Mouse (Mus musculus) kidney, postnatal 0 days (tissue): ENCODE results near the gene Phactr2. TPM values are rescaled to one million over a fixed set of nuclear protein-coding genes. Genes with fewer than 3 reads are reported as not detected.
"Not testable (repeated sequence)": the region's sequence is repeated elsewhere in the genome, so short reads cannot be mapped to it uniquely, and the experiment has no call there.

Source experiments
- ATAC-seq: fragments of 200-750 bp; cut with Nextera tagmentation; replicated peaks from 2 replicates; pipeline ENCODE4 v1.8.0; 2017; ENCODE audit warnings: low read depth, moderate number of reproducible peaks, moderate TSS enrichment, moderate library complexity; ENCODE audit not compliant: low FRiP score
- DNase-seq: peaks from one replicate; pipeline ENCODE4 v3.0.0-alpha.2; 2016; ENCODE audit warnings: low spot score
- H3K27ac ChIP-seq: fragments of 300-500 bp; sonication (generic); 2 replicates; pipeline ENCODE4 v1.5.1; 2014; ENCODE audit warnings: mild to moderate bottlenecking
- H3K27me3 ChIP-seq: fragments of 300-500 bp; sonication (generic); 2 replicates; pipeline ENCODE4 v1.6.1; 2014; ENCODE audit warnings: low read length, mixed read lengths; ENCODE audit not compliant: insufficient read depth
- H3K36me3 ChIP-seq: fragments of 300-500 bp; sonication (generic); 2 replicates; pipeline ENCODE4 v1.6.1; 2014; ENCODE audit warnings: low read length, mixed read lengths; ENCODE audit not compliant: insufficient read depth
- H3K4me1 ChIP-seq: fragments of 300-500 bp; sonication (generic); replicated peaks from 2 replicates; pipeline ENCODE4 v1.6.1; 2014; ENCODE audit warnings: antibody characterized with exemption, low read length, mixed read lengths; ENCODE audit not compliant: insufficient read depth
- H3K4me2 ChIP-seq: fragments of 300-500 bp; sonication (generic); 2 replicates; pipeline ENCODE4 v1.6.1; 2014; ENCODE audit warnings: mild to moderate bottlenecking, low read length, moderate library complexity, mixed read lengths
- H3K4me3 ChIP-seq: fragments of 300-500 bp; sonication (generic); replicated peaks from 2 replicates; pipeline ENCODE4 v1.5.1; 2014; ENCODE audit warnings: low read depth, low read length
- H3K9ac ChIP-seq: fragments of 300-500 bp; sonication (generic); 2 replicates; pipeline ENCODE4 v1.6.1; 2014; ENCODE audit warnings: low read depth, low read length
- H3K9me3 ChIP-seq: fragments of 300-500 bp; sonication (generic); replicated peaks from 2 replicates; pipeline ENCODE4 v1.6.1; 2016; ENCODE audit warnings: low read length, inconsistent platforms, mixed read lengths
- CTCF ChIP-seq: IDR thresholded peaks from 2 replicates; pipeline ENCODE4 v1.5.1; 2016; ENCODE audit warnings: antibody characterized with exemption, low read depth, mild to moderate bottlenecking, moderate library complexity
- WGBS: fragments of 180-500 bp; shearing (Covaris S2); extraction: QIAGEN DNeasy Blood & Tissue Kit; methylation state at CpG from one replicate; pipeline ENCODE4 v1.1.7; 2014; 5-methylcytosine and 5-hydroxymethylcytosine counted together
- polyA plus RNA-seq: library from polyadenylated mRNA; unstranded; fragments of >200 nt; fragmentation: Nextera tagmentation; extraction: Ambion mirVana; gene quantifications from 2 replicates; pipeline ENCODE4 v1.2.1, GENCODE M21; 2015

The Phactr2 gene
- polyA plus RNA-seq, 1 experiment from 2014 or later, result 26.4 TPM

DNA sequence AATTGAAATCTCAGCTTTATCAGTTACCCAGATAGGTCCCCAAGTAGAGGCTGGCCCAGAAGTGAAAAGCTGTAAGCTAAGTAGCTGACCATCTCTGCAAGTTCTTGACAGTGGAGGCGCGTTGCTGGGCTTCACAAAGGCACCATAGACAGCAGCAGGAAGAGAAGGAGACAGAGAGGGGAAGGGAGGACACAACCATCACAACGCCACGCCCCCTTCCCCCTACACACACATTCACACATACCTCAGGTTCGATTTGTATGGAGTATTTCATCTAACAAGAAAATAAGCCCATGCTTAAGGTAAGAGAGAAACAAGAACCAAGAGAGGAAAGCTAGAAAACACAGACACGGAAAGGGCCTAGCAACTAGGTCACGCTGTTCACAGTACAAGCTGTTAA, 909 bp upstream of the Phactr2 start:
- Histone ChIP-seq H3K27ac (peak overlapping the region; percentile 36; the same call in 1 of the 2 replicates), H3K4me3 (no peak overlapping the region), H3K36me3 (no peaks in the 10 kb centered on the region), H3K4me1 (peaks cover 5% of the 10 kb centered on the region; the same call in 1 of the 2 replicates), H3K9ac (no peak overlapping the region), H3K9me3 (no peaks in the 10 kb centered on the region), H3K27me3 (no peaks in the 10 kb centered on the region), H3K4me2 (peak overlapping the region; percentile 99; the same call in 1 of the 2 replicates)
- no peak for ATAC-seq
- no peak for TF ChIP-seq CTCF
- WGBS, result 31% methylated on average over 7 of the region's 7 CpGs
- DNase-seq, result no peak

GRCm38 (mm10) chr10:13474568-13474955, 350 bp upstream of the Phactr2 start:
- 5% methylated on average over 10 of the region's 10 CpGs for WGBS
- Histone ChIP-seq H3K4me2 (peak overlapping the region; percentile 99), H3K4me3 (peak overlapping the region; percentile 76), H3K9me3 (no peaks in the 10 kb centered on the region), H3K4me1 (peaks cover 5% of the 10 kb centered on the region; the same call in 1 of the 2 replicates), H3K9ac (peak overlapping the region; percentile 80), H3K27me3 (no peaks in the 10 kb centered on the region), H3K36me3 (no peaks in the 10 kb centered on the region), H3K27ac (peak overlapping the region; percentile 36; the same call in 1 of the 2 replicates)
- no peak for TF ChIP-seq CTCF
- ATAC-seq, result peak; percentile 65
- peak; percentile 16 for DNase-seq

DNA sequence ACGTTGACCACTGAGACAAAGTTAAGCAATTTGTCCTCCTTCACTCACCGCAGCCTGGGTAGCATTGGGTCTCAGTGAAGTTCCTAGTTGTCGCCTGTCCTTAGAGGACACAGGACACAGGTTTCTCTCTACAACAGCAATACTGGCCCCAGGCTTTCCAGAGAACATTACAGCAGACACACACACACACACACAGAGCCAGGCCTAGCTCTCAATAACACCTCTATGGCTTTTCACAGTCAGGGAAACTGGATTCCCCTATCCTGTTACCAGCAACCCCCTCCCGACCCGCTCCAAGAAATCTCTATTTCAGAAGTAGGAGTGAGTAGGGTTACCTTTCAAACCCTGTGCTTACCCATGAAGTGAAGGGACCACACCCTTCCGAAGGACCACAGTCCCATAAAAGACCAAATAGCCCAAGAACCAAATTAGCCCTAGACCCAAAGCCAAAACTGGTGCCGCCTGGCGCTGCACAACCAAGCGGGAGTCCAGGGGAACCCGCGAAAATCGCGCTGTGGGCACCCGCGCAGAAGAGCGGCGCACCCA, 852 bp downstream of the Phactr2 start:
- ATAC-seq (no peak), DNase-seq (peak; percentile 16)
- H3K4me1 ChIP-seq, result peaks cover 5% of the 10 kb centered on the region; the same call in 1 of the 2 replicates
- WGBS, result 13% methylated on average over 17 of the region's 17 CpGs
- H3K36me3 ChIP-seq, result no peaks in the 10 kb centered on the region
- peak overlapping the region; percentile 80 for H3K9ac ChIP-seq
- peak overlapping the region; percentile 77; the same call in 1 of the 2 replicates for H3K27ac ChIP-seq
- no peaks in the 10 kb centered on the region for H3K27me3 ChIP-seq
- no peaks in the 10 kb centered on the region for H3K9me3 ChIP-seq
- H3K4me2 ChIP-seq, result peak overlapping the region; percentile 99
- peak overlapping the region; percentile 76 for H3K4me3 ChIP-seq
- TF ChIP-seq CTCF, result no peak

DNA sequence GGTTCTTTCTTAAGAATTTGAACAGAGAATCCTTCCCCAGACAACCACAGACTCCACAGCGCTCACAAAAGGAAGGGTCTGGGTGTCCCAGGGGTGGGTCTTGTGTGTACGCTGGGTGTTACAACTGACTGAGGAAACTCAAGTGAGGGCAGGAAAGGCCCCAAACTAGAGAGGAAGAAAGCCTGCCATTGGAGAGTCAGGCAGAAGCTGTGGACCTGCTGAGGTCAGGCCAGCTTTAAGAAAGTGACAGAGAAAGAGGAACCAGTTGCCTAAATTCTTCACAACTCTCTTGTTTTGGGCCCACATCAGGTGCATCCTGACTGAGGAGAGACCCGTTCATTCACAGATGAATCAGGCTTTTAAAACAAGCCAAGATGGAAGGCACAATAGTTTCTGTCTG, 4.0 kb downstream of the Phactr2 start:
- H3K4me1 ChIP-seq, result peaks cover 5% of the 10 kb centered on the region; the same call in 1 of the 2 replicates
- no peak for DNase-seq
- WGBS, result 91% methylated on average over 3 of the region's 3 CpGs
- H3K27me3 ChIP-seq, result no peaks in the 10 kb centered on the region
- no peaks in the 10 kb centered on the region for H3K36me3 ChIP-seq
- no peak for ATAC-seq
- no peak overlapping the region for H3K9ac ChIP-seq
- no peak overlapping the region for H3K4me2 ChIP-seq
- no peak overlapping the region for H3K27ac ChIP-seq
- H3K9me3 ChIP-seq, result no peaks in the 10 kb centered on the region
- no peak overlapping the region for H3K4me3 ChIP-seq
- TF ChIP-seq CTCF, result no peak

DNA sequence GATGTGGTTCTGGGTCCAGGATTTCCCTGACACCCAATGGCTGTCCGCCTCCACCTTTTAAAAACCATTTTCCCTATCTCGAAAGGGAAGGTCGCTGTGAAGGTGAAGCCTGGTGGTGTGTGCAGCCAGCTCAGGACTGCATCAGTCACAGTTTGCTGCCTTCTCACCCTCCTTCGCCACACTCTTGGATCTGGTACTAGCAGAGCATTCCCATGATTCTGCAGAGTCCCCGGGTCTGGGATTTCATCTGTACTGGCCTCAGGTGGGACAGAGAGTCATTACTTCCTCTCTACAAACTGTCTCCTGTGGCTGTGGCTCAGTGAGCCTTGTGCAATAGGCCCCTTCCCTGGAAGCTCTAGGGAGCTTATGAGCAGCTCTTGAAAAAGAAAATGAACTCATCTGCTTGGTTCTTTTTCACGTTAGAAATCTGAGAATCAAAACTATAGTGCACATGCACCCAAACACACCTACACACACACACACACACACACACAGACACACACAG, 6.1 kb downstream of the Phactr2 start:
- peak overlapping the region; percentile 47 for H3K27ac ChIP-seq
- H3K36me3 ChIP-seq, H3K27me3 ChIP-seq, H3K4me3 ChIP-seq, H3K9ac ChIP-seq, H3K4me2 ChIP-seq, DNase-seq, H3K9me3 ChIP-seq, H3K4me1 ChIP-seq: not testable (repeated sequence)
- peak; percentile 45; the same call in 1 of the 2 replicates for ATAC-seq
- 63% methylated on average over 6 of the region's 6 CpGs for WGBS

- DNase-seq (peak; percentile 10), ATAC-seq (peak; percentile 81; the same call in 1 of the 2 replicates)
- no peaks in the 10 kb centered on the region for H3K4me1 ChIP-seq
- no peak for TF ChIP-seq CTCF
- no peaks in the 10 kb centered on the region for H3K9me3 ChIP-seq
- no peak overlapping the region for H3K4me2 ChIP-seq
- 50% methylated on average over 5 of the region's 5 CpGs for WGBS
- H3K9ac ChIP-seq, result no peak overlapping the region
- no peak overlapping the region for H3K4me3 ChIP-seq
- H3K27ac ChIP-seq, result 0 out of 2 replicates have a peak overlapping the region, but pooled peaks have one; percentile 31
- no peaks in the 10 kb centered on the region for H3K36me3 ChIP-seq
- no peaks in the 10 kb centered on the region for H3K27me3 ChIP-seq
Observed at GRCm38 (mm10) chr10:13466925-13467324, 7.3 kb downstream of the Phactr2 start.

DNA sequence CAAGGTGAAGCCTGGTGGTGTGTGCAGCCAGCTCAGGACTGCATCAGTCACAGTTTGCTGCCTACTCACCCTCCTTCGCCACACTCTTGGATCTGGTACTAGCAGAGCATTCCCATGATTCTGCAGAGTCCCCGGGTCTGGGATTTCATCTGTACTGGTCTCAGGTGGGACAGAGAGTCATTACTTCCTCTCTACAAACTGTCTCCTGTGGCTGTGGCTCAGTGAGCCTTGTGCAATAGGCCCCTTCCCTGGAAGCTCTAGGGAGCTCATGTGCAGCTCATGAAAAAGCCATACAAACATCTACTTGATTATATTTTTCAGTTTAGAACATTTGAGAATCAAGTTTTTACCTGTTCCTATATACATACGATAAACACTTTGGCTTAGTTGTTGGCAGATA, 9.9 kb downstream of the Phactr2 start:
- not testable (repeated sequence) for H3K4me3 ChIP-seq, H3K4me2 ChIP-seq, ATAC-seq, H3K27me3 ChIP-seq, H3K36me3 ChIP-seq, H3K4me1 ChIP-seq, H3K9ac ChIP-seq, H3K9me3 ChIP-seq, H3K27ac ChIP-seq, DNase-seq
- 90% methylated on average over 3 of the region's 3 CpGs for WGBS
